Mouse (Mus musculus) forebrain, embryonic 14.5 days (tissue): ENCODE data around the gene Prps1. TPM values are rescaled to one million over a fixed set of nuclear protein-coding genes. Genes with fewer than 3 reads are reported as not detected.
"Not testable (repeated sequence)": the region's sequence is repeated elsewhere in the genome, so short reads cannot be mapped to it uniquely, and the experiment has no call there.

Experiments
- ATAC-seq: fragments of 200-750 bp; cut with Nextera tagmentation; 2 replicates; pipeline ENCODE4 v1.8.0; 2017; ENCODE audit warnings: mild to moderate bottlenecking, moderate library complexity
- DNase-seq: peaks from one replicate; pipeline ENCODE4 v3.0.0-alpha.2; 2015; ENCODE audit warnings: low spot score
- H3K27ac ChIP-seq: fragments of 300-500 bp; sonication (generic); 2 replicates; pipeline ENCODE4 v1.5.1; 2014; ENCODE audit warnings: low read depth, mild to moderate bottlenecking, control low read depth, low read length, moderate library complexity
- H3K27me3 ChIP-seq: fragments of 300-500 bp; sonication (generic); replicated peaks from 2 replicates; pipeline ENCODE4 v1.6.1; 2014; ENCODE audit warnings: low read length, control low read depth, mixed read lengths; ENCODE audit not compliant: control insufficient read depth, insufficient read depth
- H3K36me3 ChIP-seq: fragments of 300-500 bp; sonication (generic); 2 replicates; pipeline ENCODE4 v1.6.1; 2014; ENCODE audit warnings: low read length, control low read depth; ENCODE audit not compliant: control insufficient read depth, insufficient read depth
- H3K4me1 ChIP-seq: fragments of 300-500 bp; sonication (generic); 2 replicates; pipeline ENCODE4 v1.6.1; 2014; ENCODE audit warnings: antibody characterized with exemption, low read length, control low read depth; ENCODE audit not compliant: control insufficient read depth, insufficient read depth
- H3K4me2 ChIP-seq: fragments of 300-500 bp; sonication (generic); 2 replicates; pipeline ENCODE4 v1.6.1; 2014; ENCODE audit warnings: mild to moderate bottlenecking, control low read depth, low read length
- H3K4me3 ChIP-seq: fragments of 300-500 bp; sonication (generic); 2 replicates; pipeline ENCODE4 v1.5.1; 2014; ENCODE audit warnings: low read depth, low read length, control low read depth
- H3K9ac ChIP-seq: fragments of 300-500 bp; sonication (generic); 2 replicates; pipeline ENCODE4 v1.6.1; 2014; ENCODE audit warnings: mild to moderate bottlenecking, low read length, control low read depth, moderate library complexity
- H3K9me3 ChIP-seq: fragments of 300-500 bp; sonication (generic); replicated peaks from 2 replicates; pipeline ENCODE4 v1.6.1; 2016; ENCODE audit warnings: low read length, control low read depth, mixed read lengths; ENCODE audit not compliant: control insufficient read depth
- WGBS: fragments of 180-500 bp; shearing (Covaris S2); extraction: QIAGEN DNeasy Blood & Tissue Kit; methylation state at CpG from one replicate; pipeline ENCODE4 v1.1.7; 2014; 5-methylcytosine and 5-hydroxymethylcytosine counted together
- polyA plus RNA-seq: library from polyadenylated mRNA; unstranded; fragments of >200 nt; fragmentation: Nextera tagmentation; extraction: Ambion mirVana; gene quantifications from 2 replicates; pipeline ENCODE4 v1.2.1, GENCODE M21; 2014

The Prps1 gene
- polyA plus RNA-seq, 1 experiment from 2014 or later = 84.8 TPM

GRCm38 (mm10) chrX:140491884-140492571 lies 35.6 kb downstream of the Prps1 start:
- Histone ChIP-seq H3K9ac (no peak overlapping the region), H3K4me1 (no peaks in the 10 kb centered on the region), H3K4me2 (no peak overlapping the region), H3K36me3 (no peaks in the 10 kb centered on the region), H3K4me3 (no peak overlapping the region), H3K9me3 (no peaks in the 10 kb centered on the region), H3K27me3 (no peaks in the 10 kb centered on the region), H3K27ac (no peak overlapping the region)
- DNase-seq (peak; percentile 63), ATAC-seq (no peak)
- 60% methylated on average over 10 of the region's 10 CpGs for WGBS

- H3K9ac ChIP-seq = no peak overlapping the region
- no peak overlapping the region for H3K4me2 ChIP-seq
- H3K27ac ChIP-seq = no peak overlapping the region
- H3K27me3 ChIP-seq = no peaks in the 10 kb centered on the region
- H3K4me3 ChIP-seq = no peak overlapping the region
- no peak for ATAC-seq
- WGBS = 71% methylated on average over 7 of the region's 7 CpGs
- H3K9me3 ChIP-seq = no peaks in the 10 kb centered on the region
- no peak for DNase-seq
- H3K36me3 ChIP-seq = no peaks in the 10 kb centered on the region
- H3K4me1 ChIP-seq = no peaks in the 10 kb centered on the region
Observed at GRCm38 (mm10) chrX:140493527-140494029, 37.2 kb downstream of the Prps1 start.

GRCm38 (mm10) chrX:140494170-140494569 lies 37.8 kb downstream of the Prps1 start:
- Histone ChIP-seq H3K9me3 (no peaks in the 10 kb centered on the region), H3K27me3 (no peaks in the 10 kb centered on the region), H3K36me3 (no peaks in the 10 kb centered on the region), H3K4me3 (no peak overlapping the region), H3K9ac (no peak overlapping the region), H3K4me1 (no peaks in the 10 kb centered on the region), H3K27ac (no peak overlapping the region), H3K4me2 (no peak overlapping the region)
- DNase-seq (no peak), ATAC-seq (no peak)
- WGBS = 94% methylated on average over 6 of the region's 6 CpGs

- H3K36me3 ChIP-seq, ATAC-seq, H3K4me3 ChIP-seq, H3K27ac ChIP-seq, H3K9me3 ChIP-seq, H3K4me1 ChIP-seq, H3K4me2 ChIP-seq, H3K27me3 ChIP-seq, DNase-seq, H3K9ac ChIP-seq: not testable (repeated sequence)
- WGBS = 57% methylated on average over 4 of the region's 4 CpGs
Observed at GRCm38 (mm10) chrX:140498431-140498830, 42.0 kb downstream of the Prps1 start.

GRCm38 (mm10) chrX:140500306-140500705 lies 43.9 kb downstream of the Prps1 start:
- H3K27me3 ChIP-seq = no peaks in the 10 kb centered on the region
- WGBS = 83% methylated on average over 5 of the region's 5 CpGs
- H3K9me3 ChIP-seq = no peaks in the 10 kb centered on the region
- no peaks in the 10 kb centered on the region for H3K4me1 ChIP-seq
- H3K27ac ChIP-seq = no peak overlapping the region
- H3K4me2 ChIP-seq = no peak overlapping the region
- ATAC-seq (no peak), DNase-seq (no peak)
- H3K4me3 ChIP-seq = no peak overlapping the region
- H3K9ac ChIP-seq = no peak overlapping the region
- H3K36me3 ChIP-seq = no peaks in the 10 kb centered on the region

- 72% methylated on average over 9 of the region's 9 CpGs for WGBS
Observed at GRCm38 (mm10) chrX:140501401-140502301, 45.2 kb downstream of the Prps1 start.

GRCm38 (mm10) chrX:140503905-140504304 lies 47.5 kb downstream of the Prps1 start:
- ATAC-seq (no peak), DNase-seq (peak; percentile 36)
- 33% methylated on average over 7 of the region's 7 CpGs for WGBS
- Histone ChIP-seq H3K27ac (no peak overlapping the region), H3K4me2 (no peak overlapping the region), H3K4me3 (no peak overlapping the region), H3K4me1 (no peaks in the 10 kb centered on the region), H3K9ac (no peak overlapping the region), H3K36me3 (no peaks in the 10 kb centered on the region), H3K9me3 (no peaks in the 10 kb centered on the region), H3K27me3 (no peaks in the 10 kb centered on the region)

More at GRCm38 (mm10) chrX:140501401-140502301, 45.2 kb downstream of the Prps1 start:
- Histone ChIP-seq H3K36me3 (no peaks in the 10 kb centered on the region), H3K27me3 (no peaks in the 10 kb centered on the region), H3K4me3 (no peak overlapping the region), H3K9ac (no peak overlapping the region), H3K9me3 (no peaks in the 10 kb centered on the region), H3K4me2 (no peak overlapping the region), H3K27ac (no peak overlapping the region), H3K4me1 (no peaks in the 10 kb centered on the region)
- DNase-seq (no peak), ATAC-seq (no peak)

GRCm38 (mm10) chrX:140505497-140506238 lies 49.3 kb downstream of the Prps1 start:
- Histone ChIP-seq H3K4me2 (no peak overlapping the region), H3K27ac (no peak overlapping the region), H3K4me3 (no peak overlapping the region), H3K36me3 (no peaks in the 10 kb centered on the region), H3K27me3 (no peaks in the 10 kb centered on the region), H3K4me1 (no peaks in the 10 kb centered on the region), H3K9me3 (no peaks in the 10 kb centered on the region), H3K9ac (no peak overlapping the region)
- ATAC-seq (no peak), DNase-seq (no peak)
- 57% methylated on average over 15 of the region's 15 CpGs for WGBS
